Mouse (Mus musculus) stomach, postnatal 0 days (tissue): ENCODE measurements at regions not wholly inside any gene's neighbourhood (a gene's known extent, or its start where the extent isn't known, plus 50 kb on each side); places are given as distances from the start of the nearest gene placed in this dataset.

Experiments
- CTCF ChIP-seq: IDR thresholded peaks from 2 replicates; pipeline ENCODE4 v1.5.1; 2016; ENCODE audit warnings: antibody characterized with exemption, low read depth, mild to moderate bottlenecking, moderate library complexity
- EP300 ChIP-seq: optimal IDR thresholded peaks from 2 replicates; pipeline ENCODE3; 2016; ENCODE audit warnings: antibody characterized with exemption

- TF ChIP-seq CTCF (no peak), EP300 (no peak)
Observed at GRCm38 (mm10) chr6:116959611-116960010, 208.7 kb upstream of the Cxcl12 start.
